Mouse (Mus musculus): ENCODE results near the gene Fam117b. TPM values are rescaled to one million over a fixed set of nuclear protein-coding genes. Genes with fewer than 3 reads are reported as not detected.

The Fam117b gene
- polyA plus RNA-seq, 1 experiment = 11.5 TPM

DNA sequence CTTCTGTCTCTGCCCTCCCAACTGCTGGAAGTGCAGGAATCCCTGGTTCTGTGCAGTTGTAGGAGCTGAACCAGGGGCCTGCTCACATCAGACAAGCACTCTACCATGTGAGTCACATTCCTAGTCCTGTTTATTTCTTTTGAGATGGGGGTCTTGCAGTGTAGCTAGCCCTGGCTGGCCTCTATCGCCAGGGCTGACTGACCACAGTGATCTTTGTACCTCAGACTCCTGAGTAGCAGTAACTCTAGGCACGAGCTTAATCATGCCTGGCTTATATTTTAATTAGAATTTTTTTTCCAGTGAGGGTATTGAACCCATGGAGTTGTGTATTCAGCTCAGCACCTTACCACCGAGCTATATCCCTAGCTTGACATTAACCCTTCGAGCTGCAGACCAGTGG, 21.6 kb upstream of the Fam117b start:
- 48% methylated on average over 4 of the region's 4 CpGs for WGBS
- Histone ChIP-seq H3K4me3 (ENCODE audit: insufficient read depth, low read depth, low read length) (no peak overlapping the region), H3K27me3 (replicated peaks; ENCODE audit: control insufficient read depth, insufficient read depth, low read length) (no peaks in the 10 kb centered on the region), H3K36me3 (ENCODE audit: control insufficient read depth, insufficient read depth, low read length) (no peaks in the 10 kb centered on the region), H3K4me1 (ENCODE audit: control insufficient read depth, insufficient read depth, low read length) (peaks cover 26% of the 10 kb centered on the region; the same call in 1 of the 2 replicates), H3K27ac (ENCODE audit: insufficient read depth, low read depth, low read length) (no peak overlapping the region)
- no peak for TF ChIP-seq POLR2A (IDR thresholded peaks at IDR 0.05; ENCODE audit: low read depth, low read length)
- TF ChIP-seq CTCF (conservative IDR thresholded peaks at IDR 0.05; ENCODE audit: insufficient read depth, insufficient read length, low read depth, low read length) = no peak
- peak; percentile 55 for DNase-seq

- Histone ChIP-seq H3K36me3 (ENCODE audit: control insufficient read depth, insufficient read depth, low read length) (no peaks in the 10 kb centered on the region), H3K27ac (ENCODE audit: insufficient read depth, low read depth, low read length) (no peak overlapping the region), H3K4me3 (ENCODE audit: insufficient read depth, low read depth, low read length) (no peak overlapping the region), H3K27me3 (replicated peaks; ENCODE audit: control insufficient read depth, insufficient read depth, low read length) (no peaks in the 10 kb centered on the region), H3K4me1 (ENCODE audit: control insufficient read depth, insufficient read depth, low read length) (peaks cover 24% of the 10 kb centered on the region; the same call in 1 of the 2 replicates)
- TF ChIP-seq CTCF (conservative IDR thresholded peaks at IDR 0.05; ENCODE audit: insufficient read depth, insufficient read length, low read depth, low read length) = no peak
- no peak for TF ChIP-seq POLR2A (IDR thresholded peaks at IDR 0.05; ENCODE audit: low read depth, low read length)
- no peak for DNase-seq
- 69% methylated on average over 8 of the region's 8 CpGs for WGBS
These were observed 20.0 kb upstream of the Fam117b start for GRCm38 (mm10) chr1:59892777-59893176.

DNA sequence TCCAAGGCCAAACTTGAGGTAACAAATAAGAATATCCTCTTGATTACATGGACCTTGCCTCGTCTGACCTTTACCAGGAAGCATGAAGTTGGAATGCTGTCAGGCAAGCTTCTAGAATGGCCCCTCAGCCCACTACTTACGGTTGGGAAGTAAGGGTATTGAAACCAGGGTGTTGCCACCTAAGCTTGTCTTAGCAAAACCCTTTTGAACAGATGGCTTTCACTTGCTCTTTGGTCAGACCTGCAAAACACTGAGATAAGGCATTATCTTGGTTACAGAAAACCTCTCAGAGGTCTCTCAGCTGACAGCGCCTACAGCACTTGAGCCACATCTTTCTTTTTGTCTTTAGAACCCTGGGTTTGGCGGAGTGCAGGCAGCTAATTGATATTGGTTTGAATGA, 18.8 kb upstream of the Fam117b start:
- whole genome bisulfite sequencing = 72% methylated on average over 4 of the region's 4 CpGs
- no peak for DNase-seq
- Histone ChIP-seq H3K4me3 (ENCODE audit: insufficient read depth, low read depth, low read length) (no peak overlapping the region), H3K4me1 (ENCODE audit: control insufficient read depth, insufficient read depth, low read length) (peaks cover 24% of the 10 kb centered on the region; the same call in 1 of the 2 replicates), H3K27me3 (replicated peaks; ENCODE audit: control insufficient read depth, insufficient read depth, low read length) (no peaks in the 10 kb centered on the region), H3K36me3 (ENCODE audit: control insufficient read depth, insufficient read depth, low read length) (no peaks in the 10 kb centered on the region), H3K27ac (ENCODE audit: insufficient read depth, low read depth, low read length) (no peak overlapping the region)
- TF ChIP-seq CTCF (conservative IDR thresholded peaks at IDR 0.05; ENCODE audit: insufficient read depth, insufficient read length, low read depth, low read length) = no peak
- no peak for TF ChIP-seq POLR2A (IDR thresholded peaks at IDR 0.05; ENCODE audit: low read depth, low read length)

DNA sequence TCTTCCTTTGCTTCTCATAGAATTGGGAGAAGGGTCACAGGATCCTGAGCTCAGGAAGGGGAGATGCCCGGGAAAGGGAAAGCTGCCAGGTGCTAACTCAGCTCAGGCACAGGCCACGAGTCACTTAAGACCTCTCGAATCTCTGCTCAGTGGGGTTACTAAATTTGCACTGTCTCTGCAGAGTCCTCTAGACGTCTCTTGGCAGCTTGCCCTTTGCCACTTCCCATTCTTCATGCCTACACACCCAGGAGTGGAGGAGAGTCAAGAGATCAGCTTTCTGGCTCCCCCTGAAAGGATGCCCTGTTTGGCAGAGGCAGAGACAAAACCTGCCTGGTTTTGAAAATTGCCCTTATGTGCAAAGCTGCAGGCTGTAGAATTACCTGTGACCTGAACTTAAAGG, 17.4 kb upstream of the Fam117b start:
- DNase-seq = peak; percentile 87
- H3K4me1 ChIP-seq (ENCODE audit: control insufficient read depth, insufficient read depth, low read length) = peaks cover 26% of the 10 kb centered on the region; the same call in 1 of the 2 replicates
- WGBS = 17% methylated on average over 4 of the region's 4 CpGs
- TF ChIP-seq POLR2A (IDR thresholded peaks at IDR 0.05; ENCODE audit: low read depth, low read length) (no peak), CTCF (conservative IDR thresholded peaks at IDR 0.05; ENCODE audit: insufficient read depth, insufficient read length, low read depth, low read length) (no peak)
- no peaks in the 10 kb centered on the region for H3K27me3 ChIP-seq (replicated peaks; ENCODE audit: control insufficient read depth, insufficient read depth, low read length)
- H3K36me3 ChIP-seq (ENCODE audit: control insufficient read depth, insufficient read depth, low read length) = no peaks in the 10 kb centered on the region
- H3K27ac ChIP-seq (ENCODE audit: insufficient read depth, low read depth, low read length) = 0 out of 2 replicates have a peak overlapping the region, but pooled peaks have one; percentile 7
- no peak overlapping the region for H3K4me3 ChIP-seq (ENCODE audit: insufficient read depth, low read depth, low read length)

- H3K4me1 ChIP-seq (ENCODE audit: control insufficient read depth, insufficient read depth, low read length) = peaks cover 29% of the 10 kb centered on the region
- 38% methylated on average over 5 of the region's 5 CpGs for WGBS
- peak; percentile 66 for DNase-seq
- no peak overlapping the region for H3K27ac ChIP-seq (ENCODE audit: insufficient read depth, low read depth, low read length)
- TF ChIP-seq CTCF (conservative IDR thresholded peaks at IDR 0.05; ENCODE audit: insufficient read depth, insufficient read length, low read depth, low read length) (no peak), POLR2A (IDR thresholded peaks at IDR 0.05; ENCODE audit: low read depth, low read length) (no peak)
- H3K36me3 ChIP-seq (ENCODE audit: control insufficient read depth, insufficient read depth, low read length) = no peaks in the 10 kb centered on the region
- H3K27me3 ChIP-seq (replicated peaks; ENCODE audit: control insufficient read depth, insufficient read depth, low read length) = no peaks in the 10 kb centered on the region
- no peak overlapping the region for H3K4me3 ChIP-seq (ENCODE audit: insufficient read depth, low read depth, low read length)
These were observed 15.5 kb upstream of the Fam117b start for GRCm38 (mm10) chr1:59897147-59897798.

- Histone ChIP-seq H3K4me3 (ENCODE audit: insufficient read depth, low read depth, low read length) (no peak overlapping the region), H3K27me3 (replicated peaks; ENCODE audit: control insufficient read depth, insufficient read depth, low read length) (no peaks in the 10 kb centered on the region), H3K36me3 (ENCODE audit: control insufficient read depth, insufficient read depth, low read length) (no peaks in the 10 kb centered on the region), H3K27ac (ENCODE audit: insufficient read depth, low read depth, low read length) (no peak overlapping the region), H3K4me1 (ENCODE audit: control insufficient read depth, insufficient read depth, low read length) (peaks cover 20% of the 10 kb centered on the region)
- no peak for DNase-seq
- no peak for TF ChIP-seq POLR2A (IDR thresholded peaks at IDR 0.05; ENCODE audit: low read depth, low read length)
- WGBS = 79% methylated on average over 2 of the region's 2 CpGs
These were observed 13.1 kb upstream of the Fam117b start for GRCm38 (mm10) chr1:59899679-59900078.

- Histone ChIP-seq H3K27ac (ENCODE audit: insufficient read depth, low read depth, low read length) (peak overlapping the region; percentile 55), H3K4me3 (ENCODE audit: insufficient read depth, low read depth, low read length) (no peak overlapping the region), H3K36me3 (ENCODE audit: control insufficient read depth, insufficient read depth, low read length) (no peaks in the 10 kb centered on the region), H3K27me3 (replicated peaks; ENCODE audit: control insufficient read depth, insufficient read depth, low read length) (no peaks in the 10 kb centered on the region), H3K4me1 (ENCODE audit: control insufficient read depth, insufficient read depth, low read length) (peaks cover 20% of the 10 kb centered on the region)
- no peak for TF ChIP-seq POLR2A (IDR thresholded peaks at IDR 0.05; ENCODE audit: low read depth, low read length)
- no peak for TF ChIP-seq CTCF (conservative IDR thresholded peaks at IDR 0.05; ENCODE audit: insufficient read depth, insufficient read length, low read depth, low read length)
- DNase-seq = no peak
- WGBS = 92% methylated on average over 5 of the region's 5 CpGs
These were observed 11.5 kb upstream of the Fam117b start for GRCm38 (mm10) chr1:59901082-59901876.
